Mouse (Mus musculus) embryo, embryonic 10.5 days (tissue): ENCODE measurements at regions not wholly inside any gene's neighbourhood (a gene's known extent, or its start where the extent isn't known, plus 50 kb on each side); places are given as distances from the start of the nearest gene placed in this dataset.
"Not testable (repeated sequence)": the region's sequence is repeated elsewhere in the genome, so short reads cannot be mapped to it uniquely, and the experiment has no call there.

Experiments
- DNase-seq: peaks from one replicate; pipeline ENCODE4 v3.0.0-alpha.2; 2015; ENCODE audit warnings: low spot score

- no peak for DNase-seq
Measured at GRCm38 (mm10) chr6:25101761-25102160, 145.7 kb upstream of the Tmem229a start.

- DNase-seq: no peak
Measured at GRCm38 (mm10) chr6:25087167-25087566, 131.1 kb upstream of the Tmem229a start.

DNA sequence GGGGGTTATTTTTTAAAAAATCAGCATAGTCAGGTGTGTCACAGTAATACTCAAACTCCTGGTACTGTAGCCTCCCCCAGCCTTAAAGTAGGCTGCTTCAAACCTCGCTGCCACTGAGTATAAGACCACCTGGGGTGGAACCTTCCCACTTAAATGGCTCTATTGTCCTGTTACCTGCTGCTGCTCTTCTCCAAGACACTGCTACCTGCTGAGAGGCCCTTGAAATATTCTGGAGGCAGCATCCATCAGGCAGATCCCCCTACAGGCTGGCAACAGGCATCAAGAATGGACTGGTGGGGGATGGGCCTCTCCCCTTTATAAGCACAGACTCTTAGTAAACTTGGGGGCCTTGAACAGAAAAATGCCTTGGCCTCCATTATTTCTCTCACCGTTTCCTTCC is 129.8 kb upstream of the Tmem229a start:
- no peak for DNase-seq

DNA sequence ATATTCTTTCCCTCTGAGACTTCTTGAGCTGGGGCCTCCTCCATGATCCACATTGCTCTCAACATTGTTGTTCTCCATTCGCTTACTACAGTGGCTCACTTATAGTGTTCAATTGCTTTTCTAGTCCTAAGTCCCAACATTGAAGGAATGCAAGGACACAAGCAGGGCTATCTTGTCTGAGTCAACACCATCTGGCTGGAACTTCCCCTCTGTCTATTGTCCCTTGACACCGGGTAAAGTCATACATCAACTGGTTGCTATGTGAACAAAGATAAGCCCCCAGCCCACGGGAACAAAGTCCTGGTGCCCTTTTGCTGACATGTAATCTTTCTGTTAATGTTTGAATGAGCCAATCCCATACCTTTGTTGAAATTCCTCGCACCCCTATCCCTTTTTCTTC is 129.2 kb upstream of the Tmem229a start:
- not testable (repeated sequence) for DNase-seq

DNA sequence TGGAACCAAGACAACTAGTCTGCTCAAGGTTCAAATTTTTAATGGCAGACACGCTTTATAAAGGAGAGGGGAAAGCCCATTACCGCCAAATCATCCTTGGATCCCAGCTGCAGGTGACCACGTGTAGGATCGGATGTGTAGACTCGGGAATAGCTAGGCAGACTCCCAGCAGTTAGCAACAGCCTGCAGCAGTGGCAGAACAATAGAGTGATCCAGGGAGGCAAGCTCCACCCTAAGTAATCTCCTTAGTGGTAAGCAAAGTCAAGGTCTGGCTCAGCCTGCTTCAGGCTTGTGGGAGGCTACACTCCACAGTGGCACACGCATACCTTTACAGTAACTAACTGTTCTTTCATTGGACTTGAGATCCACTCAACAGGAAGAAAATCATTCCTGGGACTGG is 109.8 kb upstream of the Tmem229a start:
- no peak for DNase-seq

GRCm38 (mm10) chr6:25032878-25033509 is 76.9 kb upstream of the Tmem229a start:
- DNase-seq: no peak

DNA sequence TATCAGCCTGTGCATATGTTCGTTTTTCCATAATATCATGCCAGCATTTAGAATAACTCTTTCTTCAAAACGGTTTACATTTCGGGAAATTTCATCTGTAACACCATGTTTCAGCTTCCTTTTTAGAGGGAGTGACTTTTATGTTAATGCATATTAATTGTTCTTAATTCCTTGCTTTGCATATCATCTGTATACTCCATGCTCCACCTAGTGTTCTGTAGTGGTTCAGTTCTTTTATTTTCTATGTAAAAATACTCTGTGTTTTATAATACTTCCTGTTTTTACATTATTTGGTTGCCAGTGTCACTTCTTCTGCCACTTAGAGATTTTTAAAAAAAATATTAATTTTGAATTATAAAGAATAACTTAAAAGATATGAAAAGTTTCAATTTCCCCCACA is 70.9 kb upstream of the Tmem229a start:
- DNase-seq: no peak

DNA sequence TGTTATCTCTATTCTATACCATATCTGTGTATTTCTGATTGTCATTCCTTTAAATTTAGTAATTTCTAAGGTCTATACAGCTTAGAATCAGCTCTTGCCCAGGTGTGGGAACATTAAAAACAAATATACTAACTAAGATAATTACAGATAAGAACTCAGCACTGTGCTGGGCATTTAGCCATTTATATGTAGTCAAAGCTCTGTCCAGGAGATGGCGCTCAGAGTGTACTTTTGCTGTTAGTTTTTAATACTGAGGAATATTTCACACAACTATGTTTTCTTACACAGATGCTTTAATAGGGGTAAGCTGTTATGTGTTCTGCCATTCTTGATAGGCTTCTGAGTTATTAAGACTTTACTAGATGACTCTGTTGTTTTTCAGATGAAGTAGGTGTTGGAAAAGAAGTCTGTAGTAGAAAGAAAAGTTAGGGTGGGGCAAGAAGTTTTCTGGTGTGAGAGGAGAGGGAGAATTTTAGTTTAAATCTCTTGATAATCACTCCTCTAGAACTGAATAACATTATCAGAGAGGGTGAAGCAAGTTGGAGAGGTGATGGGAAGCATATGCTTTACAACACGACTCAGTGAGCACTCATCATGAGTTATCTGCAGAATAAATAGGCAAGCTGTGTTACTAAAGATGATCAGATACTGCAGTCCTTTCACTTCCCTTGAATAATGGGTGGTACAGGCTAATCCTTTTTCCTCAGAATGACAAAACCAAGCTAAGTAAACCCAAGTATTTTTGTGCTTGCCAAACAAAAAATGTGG is 64.1 kb upstream of the Tmem229a start:
- peak; percentile 69 for DNase-seq

GRCm38 (mm10) chr6:25013288-25013606 is 57.1 kb upstream of the Tmem229a start:
- no peak for DNase-seq

GRCm38 (mm10) chr6:25012376-25013287 is 56.5 kb upstream of the Tmem229a start:
- no peak for DNase-seq

DNA sequence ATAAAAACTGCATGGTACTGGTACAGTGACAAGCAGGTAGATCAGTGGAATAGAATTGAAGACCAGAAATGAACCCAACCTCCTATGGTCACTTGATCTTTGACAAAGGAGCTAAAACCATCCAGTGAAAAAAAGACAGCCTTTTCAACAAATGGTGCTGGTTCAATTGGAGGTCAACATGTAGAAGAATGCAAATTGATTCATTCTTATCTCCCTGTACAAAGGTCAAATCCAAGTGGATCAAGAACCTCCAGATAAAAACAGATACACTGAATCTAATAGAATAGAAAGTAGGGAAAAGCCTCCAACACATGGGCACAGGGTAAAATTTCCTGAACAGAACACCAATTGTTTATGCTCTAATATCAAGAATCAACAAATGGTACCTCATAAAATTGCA is 52.8 kb upstream of the Tmem229a start:
- DNase-seq: not testable (repeated sequence)
